Mouse (Mus musculus) heart, embryonic 11.5 days (tissue): ENCODE results near the gene Nmrk2. TPM values are rescaled to one million over a fixed set of nuclear protein-coding genes. Genes with fewer than 3 reads are reported as not detected.
A peak's percentile ranks its signal among the peaks of the same experiment; 100 is the strongest.
"Not testable (repeated sequence)": the region's sequence is repeated elsewhere in the genome, so short reads cannot be mapped to it uniquely, and the experiment has no call there.

Experiments
- ATAC-seq: fragments of 200-750 bp; cut with Nextera tagmentation; replicated peaks from 2 replicates; pipeline ENCODE4 v1.8.0; 2017; ENCODE audit warnings: moderate library complexity; ENCODE audit not compliant: insufficient number of reproducible peaks, low FRiP score, low TSS enrichment
- H3K27ac ChIP-seq: fragments of 300-500 bp; sonication (generic); 2 replicates; pipeline ENCODE4 v1.5.1; 2014; ENCODE audit warnings: mild to moderate bottlenecking, low read depth, low read length
- H3K27me3 ChIP-seq: fragments of 300-500 bp; sonication (generic); 2 replicates; pipeline ENCODE4 v1.6.1; 2014; ENCODE audit warnings: mild to moderate bottlenecking, low read length, mixed read lengths; ENCODE audit not compliant: control insufficient read depth, insufficient read depth
- H3K36me3 ChIP-seq: fragments of 300-500 bp; sonication (generic); 2 replicates; pipeline ENCODE4 v1.6.1; 2014; ENCODE audit warnings: mild to moderate bottlenecking, low read length, moderate library complexity, mixed read lengths; ENCODE audit not compliant: control insufficient read depth, insufficient read depth
- H3K4me1 ChIP-seq: fragments of 300-500 bp; sonication (generic); 2 replicates; pipeline ENCODE4 v1.6.1; 2014; ENCODE audit warnings: low read length; ENCODE audit not compliant: control insufficient read depth, insufficient read depth
- H3K4me2 ChIP-seq: fragments of 300-500 bp; sonication (generic); 2 replicates; pipeline ENCODE4 v1.6.1; 2014; ENCODE audit warnings: mild to moderate bottlenecking, moderate library complexity
- H3K4me3 ChIP-seq: fragments of 300-500 bp; sonication (generic); 2 replicates; pipeline ENCODE4 v1.5.1; 2014; ENCODE audit warnings: low read depth, low read length
- H3K9ac ChIP-seq: fragments of 300-500 bp; sonication (generic); 2 replicates; pipeline ENCODE4 v1.6.1; 2014; ENCODE audit warnings: mild to moderate bottlenecking, low read depth, low read length, moderate library complexity
- H3K9me3 ChIP-seq: fragments of 300-500 bp; sonication (generic); replicated peaks from 2 replicates; pipeline ENCODE4 v1.6.1; 2016; ENCODE audit warnings: low read length; ENCODE audit not compliant: control insufficient read depth
- WGBS: fragments of 180-500 bp; shearing (Covaris S2); extraction: QIAGEN DNeasy Blood & Tissue Kit; methylation state at CpG from one replicate; pipeline ENCODE4 v1.1.7; 2014; ENCODE audit not compliant: insufficient replicate concordance; 5-methylcytosine and 5-hydroxymethylcytosine counted together
- polyA plus RNA-seq: library from polyadenylated mRNA; unstranded; fragments of >200 nt; fragmentation: Nextera tagmentation; extraction: Ambion mirVana; gene quantifications from 2 replicates; pipeline ENCODE4 v1.2.1, GENCODE M21; 2014

Nmrk2 gene
- polyA plus RNA-seq, 1 experiment from 2014 or later = 3.6 TPM

DNA sequence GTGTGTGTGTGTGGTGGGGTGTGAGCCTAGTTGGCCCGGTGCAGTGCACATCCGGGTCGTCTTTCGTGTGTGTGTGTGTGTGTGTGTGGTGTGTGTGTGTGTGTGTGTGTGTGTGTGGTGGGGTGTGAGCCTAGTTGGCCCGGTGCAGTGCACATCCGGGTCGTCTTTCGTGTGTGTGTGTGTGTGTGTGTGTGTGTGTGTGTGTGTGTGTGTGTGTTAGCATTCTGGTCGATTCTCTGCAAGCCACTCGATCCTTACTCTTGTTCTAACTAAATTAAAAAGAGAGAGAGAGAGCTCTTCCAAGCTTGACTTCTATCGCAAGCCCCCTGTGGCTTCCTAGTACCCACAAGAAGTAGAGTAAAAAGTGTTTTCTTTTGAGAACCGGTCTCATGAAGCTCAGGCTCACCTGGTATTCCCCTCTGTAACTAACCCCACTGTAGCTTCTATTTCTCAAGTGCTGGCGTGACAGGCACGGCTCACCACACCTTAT, 32.4 kb downstream of the Nmrk2 start:
- peaks cover 14% of the 10 kb centered on the region for H3K4me1 ChIP-seq
- H3K9me3 ChIP-seq, H3K27me3 ChIP-seq, H3K36me3 ChIP-seq, H3K9ac ChIP-seq, ATAC-seq, H3K27ac ChIP-seq: not testable (repeated sequence)
- 0 out of 2 replicates have a peak overlapping the region, but pooled peaks have one; percentile 5 for H3K4me3 ChIP-seq
- 40% methylated on average over 10 of the region's 14 CpGs for WGBS
- H3K4me2 ChIP-seq = peak overlapping the region; percentile 22; the same call in 1 of the 2 replicates

DNA sequence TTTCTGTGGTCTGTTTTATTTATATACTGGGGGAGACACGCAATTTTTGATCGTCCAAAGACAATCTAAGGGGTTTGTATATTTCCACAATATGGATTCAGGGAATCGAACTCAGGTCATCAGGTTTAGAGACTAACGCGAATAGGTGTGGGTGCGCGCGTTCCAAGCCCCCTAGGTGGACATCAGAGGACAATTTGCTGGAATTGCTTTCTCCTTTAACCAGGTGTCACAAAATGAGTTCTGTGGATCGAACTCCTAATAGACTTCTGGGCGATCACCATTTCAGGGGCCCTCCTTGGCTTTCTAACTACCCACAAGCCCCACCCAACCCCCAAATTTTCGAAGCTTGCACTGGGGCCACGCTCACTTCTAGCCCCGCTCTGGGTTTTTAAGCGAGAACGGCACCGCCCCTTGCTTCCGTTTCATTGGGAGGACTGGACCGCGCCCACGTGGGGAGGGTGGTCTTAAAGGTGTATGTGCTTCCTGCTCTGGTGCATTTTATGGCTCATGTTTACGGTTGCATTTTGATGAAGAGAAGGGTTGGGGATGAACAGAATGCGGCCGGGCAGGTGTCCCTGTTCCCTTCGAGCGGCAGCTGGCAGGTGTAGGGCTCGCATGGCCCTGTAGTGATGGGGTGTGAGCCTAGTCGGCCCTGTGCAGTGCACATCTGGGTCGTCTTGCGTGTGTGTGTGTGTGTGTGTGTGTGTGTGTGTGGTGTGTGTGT, 33.2 kb downstream of the Nmrk2 start:
- peak overlapping the region; percentile 65 for H3K9ac ChIP-seq
- no peaks in the 10 kb centered on the region for H3K27me3 ChIP-seq
- H3K4me3 ChIP-seq = peak overlapping the region; percentile 92
- peaks cover 9% of the 10 kb centered on the region for H3K4me1 ChIP-seq
- H3K36me3 ChIP-seq = no peaks in the 10 kb centered on the region
- 5% methylated on average over 29 of the region's 29 CpGs for WGBS
- no peak; the same call in 1 of the 2 replicates for ATAC-seq
- H3K9me3 ChIP-seq = no peaks in the 10 kb centered on the region
- H3K4me2 ChIP-seq = peak overlapping the region; percentile 89
- H3K27ac ChIP-seq = peak overlapping the region; percentile 75

DNA sequence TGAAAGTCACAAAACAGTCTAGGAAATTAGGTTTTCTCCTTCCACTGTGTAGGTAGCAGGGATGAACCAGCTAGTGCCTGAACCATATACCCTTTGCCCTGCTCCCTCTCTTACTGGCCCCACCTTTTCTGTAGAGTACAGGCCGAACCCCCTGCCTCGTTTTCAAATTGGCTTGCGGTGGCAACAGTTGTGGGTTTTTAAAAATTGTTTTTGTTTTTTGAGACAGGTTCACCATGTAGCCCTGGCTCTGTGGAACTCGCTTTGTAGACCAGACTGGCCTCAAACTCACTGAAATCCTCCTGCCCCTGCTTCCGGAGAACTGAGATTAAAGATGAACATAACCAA, 33.8 kb downstream of the Nmrk2 start:
- H3K9ac ChIP-seq = peak overlapping the region; percentile 65
- 8% methylated on average over 5 of the region's 5 CpGs for WGBS
- peak overlapping the region; percentile 89 for H3K4me2 ChIP-seq
- peaks cover 9% of the 10 kb centered on the region for H3K4me1 ChIP-seq
- peak overlapping the region; percentile 92 for H3K4me3 ChIP-seq
- no peaks in the 10 kb centered on the region for H3K36me3 ChIP-seq
- ATAC-seq = peak; percentile 37
- H3K27me3 ChIP-seq = no peaks in the 10 kb centered on the region
- H3K27ac ChIP-seq = peak overlapping the region; percentile 75
- no peaks in the 10 kb centered on the region for H3K9me3 ChIP-seq

DNA sequence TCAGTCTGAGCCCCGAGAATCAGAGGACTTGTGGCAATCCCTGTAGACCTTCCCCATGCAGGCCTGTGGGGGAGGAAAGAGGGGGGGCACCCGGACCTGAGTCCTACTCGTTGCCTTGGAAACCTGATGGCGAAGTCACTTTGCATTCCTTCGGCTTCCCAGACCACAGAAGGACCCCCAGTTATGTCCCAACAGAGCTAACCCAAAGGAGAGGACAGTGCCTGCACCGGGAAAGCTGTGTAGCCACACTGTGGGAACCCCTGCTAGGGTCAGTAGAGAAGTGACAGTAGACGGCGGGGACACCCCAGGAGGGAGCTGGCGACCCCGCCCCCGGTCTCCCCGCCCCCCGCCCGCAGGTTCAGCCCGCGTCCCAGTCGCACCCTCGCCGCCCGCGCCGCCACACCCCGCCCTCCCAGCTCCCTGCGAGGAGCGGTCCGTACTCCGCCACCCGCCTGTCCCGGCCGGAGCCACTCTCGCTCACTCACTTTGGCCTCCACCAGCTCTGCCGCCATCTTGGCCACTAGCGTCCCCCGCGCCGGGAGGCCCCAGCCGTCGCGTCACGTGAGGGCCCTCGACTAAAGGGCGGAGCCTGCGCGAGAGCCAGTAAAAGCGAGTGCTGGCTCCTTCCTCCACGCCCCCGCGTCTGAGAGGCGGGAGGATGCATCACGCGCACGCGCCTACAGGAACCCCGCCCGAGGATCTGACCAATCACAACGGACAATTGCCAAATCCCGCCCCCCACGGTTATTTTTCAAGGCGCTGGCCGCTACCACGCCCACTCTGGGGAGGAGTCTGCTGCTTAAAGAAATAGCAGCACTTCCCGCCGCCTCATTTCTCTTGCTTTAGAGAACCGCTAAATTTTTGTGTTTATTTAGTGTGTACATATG, 34.4 kb downstream of the Nmrk2 start, which contains the start of gene Pias4:
Gene Pias4 (minus strand): TSS at position 724 of the 887 bp plus-strand sequence.
- H3K27ac ChIP-seq = peak within 1 kb of the TSS; percentile 75
- under 1% methylated on average over 57 of the region's 64 CpGs for WGBS
- peak within 1 kb of the TSS; percentile 88 for H3K9ac ChIP-seq
- no peaks in the 10 kb centered on the region for H3K36me3 ChIP-seq
- no peaks in the 10 kb centered on the region for H3K27me3 ChIP-seq
- ATAC-seq = peak; percentile 87
- H3K9me3 ChIP-seq = no peaks in the 10 kb centered on the region
- H3K4me1 ChIP-seq = peaks cover 9% of the 10 kb centered on the region
- H3K4me2 ChIP-seq = peak within 1 kb of the TSS; percentile 89
- peak within 1 kb of the TSS; percentile 92 for H3K4me3 ChIP-seq

DNA sequence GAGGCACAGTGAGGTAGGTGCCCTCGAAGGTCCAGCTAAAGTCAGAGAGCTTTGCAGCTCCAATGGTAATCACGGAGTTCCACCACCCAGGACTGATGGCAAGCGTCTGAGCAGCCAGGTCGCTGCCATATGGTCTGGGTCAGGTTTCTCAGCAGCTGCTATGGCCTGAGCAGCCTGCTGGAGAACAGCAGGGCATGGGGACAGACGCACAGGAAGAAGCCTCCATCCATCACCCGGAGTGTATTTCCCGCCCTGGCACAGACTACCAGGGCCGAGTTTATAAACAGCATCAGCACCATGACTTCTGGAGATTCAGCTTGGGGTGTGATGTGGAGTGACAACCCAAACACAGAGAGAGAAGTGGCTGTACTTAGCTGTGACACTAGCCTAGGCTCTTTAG, 36.7 kb downstream of the Nmrk2 start:
- Histone ChIP-seq H3K36me3 (peaks cover 4% of the 10 kb centered on the region; the same call in 1 of the 2 replicates), H3K4me3 (no peak overlapping the region), H3K9ac (no peak overlapping the region)

DNA sequence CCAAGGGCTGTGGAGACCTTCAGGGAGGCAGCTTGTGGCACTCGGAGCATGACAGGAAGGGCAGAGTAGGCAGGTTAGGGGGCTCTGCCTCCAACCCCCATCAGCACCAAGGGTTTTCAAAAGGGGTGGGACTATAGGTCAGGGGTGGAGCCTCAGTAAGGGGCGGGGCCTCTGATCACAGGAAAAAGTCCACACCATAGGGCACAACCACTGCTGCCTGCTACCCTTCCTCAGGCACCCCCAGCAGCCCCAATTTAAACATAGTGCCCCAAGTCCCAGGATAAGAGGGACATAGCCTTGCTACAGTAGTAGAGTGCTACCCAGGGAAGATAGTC, 39.6 kb downstream of the Nmrk2 start:
- H3K27ac ChIP-seq = no peak overlapping the region
- no peak overlapping the region for H3K4me2 ChIP-seq
- H3K36me3 ChIP-seq = peaks cover 11% of the 10 kb centered on the region
- H3K4me1 ChIP-seq = peaks cover 10% of the 10 kb centered on the region
- WGBS = 73% methylated on average over 2 of the region's 2 CpGs
- no peak overlapping the region for H3K9ac ChIP-seq
- no peak for ATAC-seq
- no peak overlapping the region for H3K4me3 ChIP-seq
- no peaks in the 10 kb centered on the region for H3K9me3 ChIP-seq
- H3K27me3 ChIP-seq = no peaks in the 10 kb centered on the region

More for the DNA sequence above, 36.7 kb downstream of the Nmrk2 start:
- Histone ChIP-seq H3K27me3 (no peaks in the 10 kb centered on the region), H3K27ac (no peak overlapping the region), H3K4me1 (peaks cover 14% of the 10 kb centered on the region), H3K4me2 (no peak overlapping the region), H3K9me3 (no peaks in the 10 kb centered on the region)
- WGBS = 76% methylated on average over 8 of the region's 8 CpGs
- ATAC-seq = no peak

DNA sequence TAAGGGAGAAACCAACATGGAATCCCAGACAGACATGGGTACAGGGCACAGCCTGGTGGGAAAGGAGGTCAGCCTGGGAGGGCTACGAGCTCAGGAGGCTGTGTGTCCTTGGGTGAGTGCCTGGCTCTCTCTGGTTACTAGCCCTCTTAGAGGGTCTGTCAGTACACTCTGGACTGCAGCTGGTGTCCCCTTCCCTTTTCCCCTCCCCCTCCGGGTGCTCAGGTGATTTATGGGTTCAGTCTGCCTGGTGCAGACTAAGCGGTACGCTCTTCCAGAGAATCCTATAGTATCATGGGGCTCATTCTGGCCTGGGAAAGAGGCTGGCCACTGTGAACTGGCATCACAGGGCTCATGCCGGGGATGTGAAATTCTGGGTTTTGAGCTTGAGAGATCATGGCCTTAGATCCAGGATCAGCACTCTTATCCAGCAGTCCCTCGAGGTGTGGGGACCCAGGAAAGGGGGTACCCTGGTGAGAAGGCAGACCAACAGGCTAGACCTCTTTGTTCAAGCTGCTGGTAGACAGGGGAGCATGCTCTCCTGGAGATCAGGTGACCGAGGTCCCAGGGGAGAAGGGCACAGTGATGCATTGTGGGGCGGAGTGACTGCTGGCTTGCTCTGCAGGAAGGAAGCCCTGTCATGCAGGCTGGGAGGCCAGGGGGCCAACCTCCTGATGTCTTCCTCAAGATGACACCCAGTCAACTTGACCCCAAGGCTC, 40.1 kb downstream of the Nmrk2 start:
- Histone ChIP-seq H3K27me3 (no peaks in the 10 kb centered on the region), H3K36me3 (peaks cover 16% of the 10 kb centered on the region), H3K4me1 (peaks cover 10% of the 10 kb centered on the region), H3K27ac (no peak overlapping the region), H3K9ac (no peak overlapping the region), H3K9me3 (no peaks in the 10 kb centered on the region), H3K4me3 (no peak overlapping the region), H3K4me2 (no peak overlapping the region)
- no peak for ATAC-seq
- WGBS = 91% methylated on average over 8 of the region's 8 CpGs

DNA sequence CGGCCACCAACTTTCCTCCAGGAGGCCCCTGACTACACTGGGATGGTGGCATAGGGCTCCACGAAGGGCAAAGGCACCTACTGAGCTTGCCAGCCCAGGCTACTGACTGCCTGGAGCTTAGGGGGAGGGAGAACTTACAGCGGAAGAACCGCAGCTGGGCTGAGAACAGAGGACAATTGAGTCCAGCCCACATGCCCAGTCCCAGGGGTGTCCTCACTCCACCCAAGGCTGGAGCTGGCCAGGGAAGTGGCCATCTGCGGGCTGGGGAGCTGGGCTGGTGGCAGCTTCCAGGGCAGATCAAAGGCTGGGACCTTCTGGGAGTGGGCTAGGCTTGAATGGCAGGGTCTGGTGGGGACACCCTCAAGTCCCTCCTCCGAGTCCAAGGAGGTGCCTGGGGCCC, 47.1 kb downstream of the Nmrk2 start:
- Histone ChIP-seq H3K36me3 (peaks cover 42% of the 10 kb centered on the region), H3K27me3 (no peaks in the 10 kb centered on the region), H3K9me3 (no peaks in the 10 kb centered on the region), H3K4me3 (no peak overlapping the region), H3K27ac (no peak overlapping the region), H3K9ac (no peak overlapping the region), H3K4me1 (peaks cover 9% of the 10 kb centered on the region), H3K4me2 (no peak overlapping the region)
- WGBS = 88% methylated on average over 6 of the region's 6 CpGs
- ATAC-seq = no peak
